ENCODE assay signal across 8 mouse cellular contexts in the genomic region with DNA sequence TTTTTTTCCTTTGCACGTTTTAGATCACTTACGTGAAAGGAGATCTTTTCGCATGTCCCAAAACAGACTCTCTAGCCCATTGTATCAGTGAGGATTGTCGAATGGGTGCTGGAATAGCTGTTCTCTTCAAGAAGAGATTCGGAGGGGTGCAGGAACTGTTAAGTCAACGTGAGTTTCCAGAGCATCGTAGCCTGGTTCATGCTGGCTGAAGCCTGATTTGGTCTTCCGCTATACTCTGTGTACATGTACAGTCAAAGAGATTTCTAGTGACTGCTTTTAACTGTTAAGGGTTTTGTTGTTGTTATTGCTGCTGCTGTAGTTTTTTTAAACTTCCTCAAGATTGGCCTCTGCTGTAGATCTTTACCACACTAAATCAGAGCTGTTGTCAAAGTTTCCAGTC. TPM values are rescaled to one million over a fixed set of nuclear protein-coding genes. Genes with fewer than 3 reads are reported as not detected.
DNase-seq lines count a peak whose midpoint lies in the region; ATAC-seq and TF ChIP-seq lines count a peak whose summit lies in the region.

No protein-coding gene starts in this region.

- peak overlapping the region; percentile 67; the same call in 1 of the 2 replicates for H3K4me3 ChIP-seq in testis, adult 2 months (ENCODE audit: control insufficient read depth, low read depth, low read length)
- H3K4me3 ChIP-seq in limb, embryonic 14.5 days (replicated peaks; ENCODE audit: low read length) = peak overlapping the region; percentile 84

- peaks cover 3% of the 10 kb centered on the region; the same call in 1 of the 2 replicates for H3K36me3 ChIP-seq in testis, adult 2 months (ENCODE audit: control insufficient read depth, insufficient read depth, low read length)
- H3K36me3 ChIP-seq in limb, embryonic 14.5 days (ENCODE audit: control insufficient read depth, insufficient read depth, low read length) = peaks cover 26% of the 10 kb centered on the region

- intact Hi-C loops in left cerebral cortex, postnatal 25 days (cut with DNase I) = no loop called here

- TF ChIP-seq POLR2A in testis, adult 2 months (IDR thresholded peaks at IDR 0.05; ENCODE audit: control insufficient read depth, low read depth, low read length) = no peak
- no peak for TF ChIP-seq POLR2A in limb, embryonic 14.5 days (IDR thresholded peaks at IDR 0.05; ENCODE audit: borderline replicate concordance, extremely low read depth, insufficient read depth, insufficient read length)

- peak overlapping the region; percentile 77; the same call in 1 of the 2 replicates for H3K9ac ChIP-seq in limb, embryonic 14.5 days (ENCODE audit: low read depth, low read length, severe bottlenecking)

- 55% methylated on average over 8 of the region's 8 CpGs for WGBS in limb, embryonic 14.5 days

- H3K27me3 ChIP-seq in testis, adult 2 months (ENCODE audit: control insufficient read depth, insufficient read depth, low read length) = no peaks in the 10 kb centered on the region; the same call in 1 of the 2 replicates
- H3K27me3 ChIP-seq in limb, embryonic 14.5 days (ENCODE audit: control insufficient read depth, insufficient read depth, low read length) = no peaks in the 10 kb centered on the region

- peak; percentile 36 for DNase-seq in embryo, embryonic 10.5 days (ENCODE audit: low spot score)
- DNase-seq in embryo, embryonic 11 days = no peak
- DNase-seq in testis, postnatal 10 days (ENCODE audit: low spot score) = no peak
- DNase-seq in limb, embryonic 14.5 days (ENCODE audit: low spot score) = peak; percentile 23
- DNase-seq in retina, postnatal 1 day = no peak
- no peak for DNase-seq in left cerebral cortex, postnatal 25 days (ENCODE audit: low spot score in 2 of 2)
- no peak for DNase-seq in thymus, postnatal 10 days (ENCODE audit: low spot score in 2 of 2)

- ATAC-seq in limb, embryonic 14.5 days (ENCODE audit: low FRiP score, low read depth) = no peak

- TF ChIP-seq CTCF in testis, adult 2 months (IDR thresholded peaks at IDR 0.05; ENCODE audit: control insufficient read depth, insufficient read depth, insufficient replicate concordance, low read depth, low read length) = no peak

- no peak overlapping the region; the same call in 1 of the 2 replicates for H3K27ac ChIP-seq in testis, adult 2 months (ENCODE audit: control insufficient read depth, insufficient read depth, low read depth, low read length)
- peak overlapping the region; percentile 96 for H3K27ac ChIP-seq in limb, embryonic 14.5 days (replicated peaks; ENCODE audit: low read depth, low read length)

- peak overlapping the region; percentile 61 for H3K4me2 ChIP-seq in limb, embryonic 14.5 days (replicated peaks; ENCODE audit: low read depth, low read length, severe bottlenecking)

- H3K4me1 ChIP-seq in testis, adult 2 months (ENCODE audit: control insufficient read depth, insufficient read depth, low read length) = no peaks in the 10 kb centered on the region; the same call in 1 of the 2 replicates
- peaks cover 18% of the 10 kb centered on the region for H3K4me1 ChIP-seq in limb, embryonic 14.5 days (ENCODE audit: control insufficient read depth, insufficient read depth, low read length)

- no peaks in the 10 kb centered on the region for H3K9me3 ChIP-seq in limb, embryonic 14.5 days (ENCODE audit: control insufficient read depth, low read length)

RNA-seq across cellular contexts. Expression of a gene that starts 1.4 kb away (rescaled TPM):
- polyA plus RNA-seq in testis, adult 2 months (2012; rRNA removed) = 16.3 and 19.2 TPM in 2 replicates
- polyA plus RNA-seq in limb, embryonic 14.5 days (2012; rRNA removed) = 22.1 and 28.5 TPM in 2 replicates
- polyA plus RNA-seq in limb, embryonic 14.5 days (2014; fragmentation: Nextera tagmentation; extraction: Ambion mirVana) = 46.8 and 46.9 TPM in 2 replicates
- 1 to 10 TPM; 7.8 to 9.5 TPM for total RNA-seq in left cerebral cortex, postnatal 25 days (2021)

RNA-seq across cellular contexts. Expression of a gene that starts 1.5 kb away (rescaled TPM):
- 73.1 and 73.8 TPM in 2 replicates for polyA plus RNA-seq in testis, adult 2 months (2012; rRNA removed)
- 95.0 and 123 TPM in 2 replicates for polyA plus RNA-seq in limb, embryonic 14.5 days (2012; rRNA removed)
- 19.2 and 22.2 TPM in 2 replicates for polyA plus RNA-seq in limb, embryonic 14.5 days (2014; fragmentation: Nextera tagmentation; extraction: Ambion mirVana)
- 10 to 100 TPM; 27.5 to 31.8 TPM for total RNA-seq in left cerebral cortex, postnatal 25 days (2021)

RNA-seq across cellular contexts. Expression of a gene that starts 21.5 kb away (rescaled TPM):
- 0.41 and 0.76 TPM in 2 replicates for polyA plus RNA-seq in testis, adult 2 months (2012; rRNA removed)
- polyA plus RNA-seq in limb, embryonic 14.5 days (2012; rRNA removed) = 21.7 and 25.0 TPM in 2 replicates
- 28.7 and 42.5 TPM in 2 replicates for polyA plus RNA-seq in limb, embryonic 14.5 days (2014; fragmentation: Nextera tagmentation; extraction: Ambion mirVana)
- total RNA-seq in left cerebral cortex, postnatal 25 days (2021) = not detected

RNA-seq across cellular contexts. Expression of a gene that starts 40.1 kb away (rescaled TPM):
- polyA plus RNA-seq in testis, adult 2 months (2012; rRNA removed) = not detected in 2 replicates
- 1.6 and 2.0 TPM in 2 replicates for polyA plus RNA-seq in limb, embryonic 14.5 days (2012; rRNA removed)
- 1.7 TPM in 2 replicates for polyA plus RNA-seq in limb, embryonic 14.5 days (2014; fragmentation: Nextera tagmentation; extraction: Ambion mirVana)
- total RNA-seq in left cerebral cortex, postnatal 25 days (2021) = not detected

RNA-seq across cellular contexts. Expression of a gene that starts 43.5 kb away (rescaled TPM):
- 0.73 and 1.4 TPM in 2 replicates for polyA plus RNA-seq in testis, adult 2 months (2012; rRNA removed)
- 0.15 and 0.41 TPM in 2 replicates for polyA plus RNA-seq in limb, embryonic 14.5 days (2012; rRNA removed)
- 0.18 TPM in 2 replicates for polyA plus RNA-seq in limb, embryonic 14.5 days (2014; fragmentation: Nextera tagmentation; extraction: Ambion mirVana)
- total RNA-seq in left cerebral cortex, postnatal 25 days (2021) = under 1 TPM; 0.11 to 0.27 TPM

Comparison
In these comparisons a context has a peak if more than half of its experiments do, and no peak if none do; other contexts are left out.
1. DNase-seq: peak in embryo, embryonic 10.5 days (single experiment) and limb, embryonic 14.5 days (single experiment); none in embryo, embryonic 11 days (single experiment), testis, postnatal 10 days (single experiment), retina, postnatal 1 day (single experiment), left cerebral cortex, postnatal 25 days (0 of 2) and thymus, postnatal 10 days (0 of 2).
2. RNA of a gene that starts 21.5 kb away (polyA plus RNA-seq): 21.7 to 42.5 TPM in limb, embryonic 14.5 days; 0.41 to 0.76 TPM in testis, adult 2 months; every median in the first group is over 10 times any median in the second.